Mouse (Mus musculus): Measurements from ENCODE around the gene Ttc33.
"Not testable (repeated sequence)": the region's sequence is repeated elsewhere in the genome, so short reads cannot be mapped to it uniquely, and the experiment has no call there.

The Ttc33 gene

GRCm38 (mm10) chr15:5184668-5185330 lies 526 bp upstream of the Ttc33 start:
- DNase-seq (ENCODE audit: low spot score) = no peak

GRCm38 (mm10) chr15:5186293-5186675 lies 959 bp downstream of the Ttc33 start:
- DNase-seq (ENCODE audit: low spot score) = no peak

DNA sequence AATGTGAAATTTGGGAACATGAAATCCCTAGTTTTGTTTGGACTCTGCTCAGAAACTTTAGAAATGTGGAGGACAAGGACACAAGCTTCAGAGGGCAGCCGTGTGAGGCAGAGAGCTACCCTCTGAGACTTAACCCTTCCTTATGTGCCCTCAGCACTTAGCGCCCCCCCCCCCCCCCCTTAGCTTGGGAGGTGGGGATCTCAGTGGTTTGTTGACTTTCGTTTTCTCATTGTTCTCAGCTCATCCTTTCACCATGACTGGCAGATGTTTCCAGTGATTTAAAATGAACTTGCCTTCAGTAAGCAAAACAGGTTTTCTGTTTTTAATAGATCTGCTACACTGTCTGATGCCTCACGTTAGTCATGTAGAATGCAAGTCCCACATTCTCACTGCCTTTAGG lies 1.8 kb downstream of the Ttc33 start:
- DNase-seq (ENCODE audit: low spot score) = no peak

GRCm38 (mm10) chr15:5188029-5188428 lies 2.7 kb downstream of the Ttc33 start:
- DNase-seq (ENCODE audit: low spot score) = no peak

DNA sequence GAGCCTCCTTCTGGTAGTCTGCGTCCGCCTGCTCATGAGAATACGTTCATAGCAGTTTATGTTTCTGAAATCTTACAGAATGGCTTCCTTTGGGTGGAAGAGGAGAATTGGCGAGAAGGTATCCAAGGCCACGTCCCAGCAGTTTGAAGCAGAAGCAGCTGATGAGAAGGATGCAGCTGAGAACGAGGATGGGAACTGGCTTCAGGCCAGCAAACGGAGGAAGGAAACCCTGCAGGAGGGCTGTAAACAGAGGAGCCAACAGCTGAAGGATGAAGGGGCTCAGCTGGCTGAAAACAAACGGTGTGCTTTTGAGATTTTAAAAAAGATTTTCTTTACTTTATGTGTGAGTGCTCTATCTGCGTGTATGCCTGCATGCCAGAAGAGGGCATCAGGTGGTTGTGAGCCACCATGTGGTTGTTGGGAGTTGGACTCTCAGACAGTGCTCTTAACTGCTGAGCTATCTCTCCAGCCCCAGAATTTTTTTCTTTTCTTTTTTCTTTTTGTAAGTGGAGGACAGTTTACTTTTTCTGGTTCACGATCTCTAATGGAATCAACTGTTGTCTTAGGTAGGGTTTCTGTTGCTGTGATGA lies 4.3 kb downstream of the Ttc33 start:
- no peak for DNase-seq (ENCODE audit: low spot score)

DNA sequence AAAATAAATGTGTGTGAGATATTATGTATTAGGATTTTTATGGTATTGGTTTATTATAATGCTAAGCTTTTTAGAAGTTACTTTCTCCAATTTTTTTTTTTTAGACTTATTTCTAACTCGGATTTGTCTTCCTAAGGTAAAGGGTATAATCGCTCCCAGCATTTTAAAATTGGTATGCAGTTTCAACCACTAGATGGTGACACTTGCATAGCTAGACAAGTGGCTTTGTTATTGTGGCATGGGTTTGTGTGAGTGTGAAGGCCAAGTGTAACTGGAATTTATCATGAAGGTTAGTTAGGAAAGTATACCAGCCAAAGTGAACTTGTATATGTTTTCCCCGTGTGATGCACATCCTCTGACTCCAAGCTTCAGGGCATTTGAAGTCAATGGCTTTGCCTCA lies 8.5 kb downstream of the Ttc33 start:
- no peak for DNase-seq (ENCODE audit: low spot score)

DNA sequence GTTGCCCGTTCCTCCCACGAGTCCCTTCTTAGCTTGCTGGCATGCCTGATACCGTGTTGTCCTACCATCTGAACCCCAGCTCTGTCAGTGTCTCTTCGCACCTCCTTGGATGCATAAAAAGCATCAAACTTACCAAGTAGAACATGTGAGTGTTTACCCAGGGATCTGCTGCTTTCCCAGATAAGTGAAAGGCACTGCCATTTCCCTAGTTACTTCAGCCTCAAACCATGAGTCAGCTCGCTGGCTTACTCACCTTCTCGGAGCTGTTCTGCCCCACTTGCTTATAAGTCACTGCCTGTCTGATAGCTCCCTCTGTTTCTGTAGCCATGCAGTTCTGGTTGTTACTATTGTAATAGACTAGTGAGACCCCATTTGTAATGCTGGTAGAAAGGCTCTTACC lies 9.1 kb downstream of the Ttc33 start:
- no peak for DNase-seq (ENCODE audit: low spot score)

GRCm38 (mm10) chr15:5194931-5195330 lies 9.6 kb downstream of the Ttc33 start:
- no peak for DNase-seq (ENCODE audit: low spot score)

DNA sequence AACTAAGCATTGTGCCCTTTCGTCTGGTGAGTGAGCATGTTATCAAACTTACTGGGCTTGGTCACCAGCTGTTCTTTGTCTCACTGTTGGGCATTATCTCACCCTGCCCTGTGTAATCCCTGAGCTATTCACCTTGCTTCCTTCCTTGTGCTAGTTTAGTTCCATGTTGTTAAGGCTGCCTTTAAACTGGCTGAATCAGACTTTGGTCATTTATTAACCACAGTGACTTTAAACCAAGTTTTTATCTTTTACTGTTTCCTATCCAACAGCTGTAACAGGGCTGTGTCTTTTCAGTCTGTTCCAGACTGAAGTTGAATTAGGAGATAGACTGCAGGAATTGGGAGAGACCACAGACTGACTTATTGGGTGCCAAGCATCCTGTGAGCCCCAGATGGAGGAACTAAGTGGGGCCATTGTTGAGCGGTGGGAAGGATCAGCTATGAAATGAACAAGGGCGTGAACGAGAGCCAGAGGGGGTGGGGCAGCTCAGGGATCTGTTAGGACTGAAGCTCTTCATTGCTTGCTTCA lies 10.7 kb downstream of the Ttc33 start:
- no peak for DNase-seq (ENCODE audit: low spot score)

- DNase-seq (ENCODE audit: low spot score) = no peak
These were observed 11.4 kb downstream of the Ttc33 start for GRCm38 (mm10) chr15:5196691-5197090.

DNA sequence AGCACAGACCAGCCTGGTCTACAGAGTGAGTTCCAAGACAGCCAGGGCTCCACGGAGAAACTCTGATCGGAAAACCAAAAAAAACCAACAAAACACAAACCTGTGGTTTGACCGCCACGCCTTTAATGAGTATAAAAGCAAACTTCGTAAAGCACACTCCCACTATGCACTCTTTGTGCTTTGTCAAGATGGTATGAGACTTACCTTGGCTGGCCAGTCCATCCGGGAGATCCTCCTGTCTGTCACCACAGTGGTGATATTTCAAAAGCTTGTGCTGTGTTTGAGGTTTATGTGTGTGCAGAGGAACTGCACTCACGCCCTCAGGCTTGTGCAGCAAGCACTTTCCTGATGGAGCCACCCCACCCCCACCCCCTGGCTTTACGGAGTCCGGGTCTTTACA lies 19.9 kb downstream of the Ttc33 start:
- DNase-seq (ENCODE audit: low spot score) = no peak

DNA sequence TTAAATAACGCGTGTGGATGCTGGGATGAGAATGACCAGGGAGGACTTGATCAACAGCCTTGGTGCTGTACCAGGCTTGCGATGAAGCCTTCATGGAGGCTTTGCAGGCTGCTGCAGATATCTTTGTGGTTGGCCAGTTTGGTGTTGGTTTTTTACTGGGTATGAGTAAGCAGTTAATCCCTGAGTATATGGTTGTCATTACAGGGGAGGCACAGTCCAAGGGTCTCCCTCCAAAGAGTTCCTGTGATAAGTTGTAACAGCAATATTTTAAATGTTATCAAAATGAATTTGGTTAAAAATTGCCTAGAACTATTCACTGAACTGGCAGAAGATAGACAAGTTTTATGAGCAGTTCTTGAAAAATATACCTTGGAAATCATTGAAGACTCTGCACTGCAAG lies 23.8 kb downstream of the Ttc33 start:
- no peak for DNase-seq (ENCODE audit: low spot score)

DNA sequence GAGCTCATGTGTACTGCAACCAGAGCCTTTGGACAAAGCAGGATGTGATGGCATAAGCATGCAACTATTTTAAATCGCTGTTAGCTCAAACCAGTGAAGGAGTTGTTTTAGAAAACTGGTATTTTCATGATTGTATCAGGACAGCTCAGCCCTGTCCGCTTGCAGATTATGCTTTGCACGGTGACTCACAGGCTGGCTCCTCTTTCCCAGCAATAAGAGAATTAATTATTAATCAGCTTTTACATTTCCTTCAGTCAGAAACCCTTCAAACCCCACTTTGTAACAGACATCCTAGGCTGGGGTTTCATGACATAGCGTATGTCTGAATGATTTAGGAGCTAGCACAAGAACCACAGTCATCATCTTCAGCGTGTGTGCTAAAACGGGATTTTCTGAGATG lies 35.2 kb downstream of the Ttc33 start:
- no peak for DNase-seq (ENCODE audit: low spot score)

GRCm38 (mm10) chr15:5230746-5231145 lies 45.4 kb downstream of the Ttc33 start:
- not testable (repeated sequence) for DNase-seq (ENCODE audit: low spot score)

- no peak for DNase-seq (ENCODE audit: low spot score)
These were observed 49.3 kb downstream of the Ttc33 start for GRCm38 (mm10) chr15:5234659-5235058.

- DNase-seq (ENCODE audit: low spot score) = no peak
These were observed 50.2 kb downstream of the Ttc33 start for GRCm38 (mm10) chr15:5235527-5235926.

GRCm38 (mm10) chr15:5236538-5236937 lies 51.2 kb downstream of the Ttc33 start:
- DNase-seq (ENCODE audit: low spot score) = no peak

GRCm38 (mm10) chr15:5237012-5237660 lies 51.8 kb downstream of the Ttc33 start:
- no peak for DNase-seq (ENCODE audit: low spot score)

GRCm38 (mm10) chr15:5238073-5238472 lies 52.7 kb downstream of the Ttc33 start:
- DNase-seq (ENCODE audit: low spot score) = no peak

GRCm38 (mm10) chr15:5238553-5238952 lies 53.2 kb downstream of the Ttc33 start:
- no peak for DNase-seq (ENCODE audit: low spot score)

GRCm38 (mm10) chr15:5239361-5239760 lies 54.0 kb downstream of the Ttc33 start:
- no peak for DNase-seq (ENCODE audit: low spot score)

- no peak for DNase-seq (ENCODE audit: low spot score)
These were observed 54.6 kb downstream of the Ttc33 start for GRCm38 (mm10) chr15:5239901-5240300.

DNA sequence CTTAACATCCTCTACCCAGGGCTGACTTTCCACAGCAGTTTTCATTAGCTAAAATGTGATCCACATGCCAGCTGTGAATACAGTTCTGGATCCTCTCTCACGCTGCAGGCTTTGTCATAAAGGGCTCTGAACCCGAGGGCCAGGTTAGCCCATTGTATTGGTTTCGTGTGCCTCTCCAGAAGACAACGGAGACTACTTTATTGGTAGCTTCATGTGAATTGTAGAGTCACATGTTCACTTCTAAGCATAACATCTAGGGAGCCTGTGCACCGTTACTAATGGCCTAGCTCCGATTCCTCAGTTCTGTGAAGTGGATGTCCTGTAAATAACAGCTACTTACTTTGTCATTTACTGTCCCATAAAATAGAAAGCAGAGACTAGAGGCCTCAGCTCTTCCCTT lies 55.0 kb downstream of the Ttc33 start:
- no peak for DNase-seq (ENCODE audit: low spot score)
